Mouse (Mus musculus): ENCODE measurements around the gene Chst15. TPM values are rescaled to one million over a fixed set of nuclear protein-coding genes. Genes with fewer than 3 reads are reported as not detected.

Chst15 gene
- polyA plus RNA-seq (2012) = 1.8 and 2.9 TPM in 2 replicates

DNA sequence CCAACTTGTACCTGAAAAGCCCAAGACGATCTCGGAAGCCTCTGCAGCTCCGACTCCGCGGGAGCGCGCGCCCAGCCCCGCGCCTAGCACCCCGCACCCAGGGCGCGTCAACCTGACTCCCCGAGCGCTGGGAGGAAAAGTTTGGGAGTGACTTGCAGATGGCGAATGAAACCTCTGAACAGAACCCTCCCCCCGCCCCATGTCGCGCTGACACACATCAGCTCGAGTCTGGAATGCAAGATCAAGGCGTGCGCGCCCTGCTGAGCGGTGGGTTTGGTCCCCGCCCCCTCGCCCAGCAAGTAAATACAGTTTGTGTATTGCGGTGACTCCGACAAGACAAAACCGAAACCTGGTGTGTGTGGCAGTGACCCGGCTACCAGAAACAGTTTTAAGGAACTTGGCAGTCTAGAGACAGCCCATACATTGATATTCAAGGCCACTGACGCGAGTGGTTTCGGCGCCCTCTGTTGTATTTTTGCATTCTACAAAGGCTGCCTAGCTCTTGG lies at the start of gene Chst15:
Gene Chst15, minus strand, starts transcription at position 193 of the 506 bp plus-strand sequence.

Other genes with a start within 250 kb of the Chst15 start
- not detected in 2 replicates for gene Cpxm2, start 162.5 kb downstream of the Chst15 start, polyA plus RNA-seq (2012)